Mouse (Mus musculus) bone marrow macrophage, adult 2 months (primary cell): ENCODE data around the gene Glra1.

Experiments used
- CTCF ChIP-seq: IDR thresholded peaks from 2 replicates; pipeline ENCODE4 v1.5.1; 2012; ENCODE audit warnings: low read depth, mild to moderate bottlenecking, low read length, moderate library complexity
- POLR2A ChIP-seq: IDR thresholded peaks from 2 replicates; pipeline ENCODE4 v1.6.1; 2012; ENCODE audit warnings: mild to moderate bottlenecking, low read depth, low read length, borderline replicate concordance

DNA sequence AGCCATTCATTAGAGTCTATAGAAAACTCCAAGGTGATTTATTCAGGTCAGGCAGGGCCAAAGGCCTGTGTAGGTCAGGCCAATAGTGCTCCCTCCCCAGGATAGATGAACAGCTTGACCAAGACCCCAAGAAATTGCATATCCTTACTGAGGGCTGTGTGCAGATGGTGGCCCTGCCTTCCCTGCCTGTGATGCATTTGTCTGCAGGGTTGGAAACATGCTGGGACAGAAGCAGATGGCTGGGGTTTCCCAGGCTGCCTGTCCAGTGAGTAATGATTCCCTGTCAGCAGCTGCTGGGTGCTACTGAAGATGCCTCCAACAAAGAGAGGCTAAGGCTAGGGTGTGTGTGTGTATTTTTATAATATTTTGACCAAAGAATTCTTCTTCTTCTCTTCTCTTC is 25.9 kb upstream of the Glra1 start:
- TF ChIP-seq POLR2A (no peak), CTCF (no peak)
